Mouse (Mus musculus): ENCODE results near the gene Flnc. TPM values are rescaled to one million over a fixed set of nuclear protein-coding genes. Genes with fewer than 3 reads are reported as not detected.

Gene Flnc
- polyA plus RNA-seq, 2 experiments = 25.1 to 38.1 TPM

DNA sequence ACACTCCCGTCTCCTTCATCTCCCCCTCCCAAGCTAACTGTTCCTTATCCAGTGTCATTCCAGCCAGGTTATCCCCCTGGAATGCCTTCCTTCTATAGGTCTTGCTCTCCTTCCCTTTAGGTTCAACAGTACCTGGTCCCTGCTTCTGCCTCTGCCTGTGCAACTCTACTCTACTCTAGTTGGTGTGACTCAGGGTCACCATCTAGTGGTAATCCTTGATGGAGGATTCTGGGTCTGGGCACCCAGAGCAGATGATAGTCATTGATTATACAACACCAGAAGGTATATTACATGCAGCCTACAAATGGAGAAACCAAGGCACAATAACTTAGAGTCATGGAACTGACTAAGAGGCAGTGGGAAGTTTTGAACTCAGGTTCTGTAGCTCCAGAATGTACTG, 68.5 kb downstream of the Flnc start:
- no peak for TF ChIP-seq POLR2A (IDR thresholded peaks at IDR 0.05; ENCODE audit: borderline replicate concordance, extremely low read depth, insufficient read depth, insufficient read length)
- H3K9me3 ChIP-seq (ENCODE audit: control insufficient read depth, low read length) = no peaks in the 10 kb centered on the region
- H3K36me3 ChIP-seq (ENCODE audit: control insufficient read depth, insufficient read depth, low read length) = peaks cover 25% of the 10 kb centered on the region
- no peak overlapping the region for H3K27ac ChIP-seq (replicated peaks; ENCODE audit: low read depth, low read length)
- H3K4me1 ChIP-seq (ENCODE audit: control insufficient read depth, insufficient read depth, low read length) = peaks cover 5% of the 10 kb centered on the region; the same call in 1 of the 2 replicates
- ATAC-seq (ENCODE audit: low FRiP score, low read depth) = no peak
- no peak overlapping the region for H3K9ac ChIP-seq (ENCODE audit: low read depth, low read length, severe bottlenecking)
- H3K4me3 ChIP-seq (replicated peaks; ENCODE audit: low read length) = no peak overlapping the region
- H3K4me2 ChIP-seq (replicated peaks; ENCODE audit: low read depth, low read length, severe bottlenecking) = no peak overlapping the region
- no peaks in the 10 kb centered on the region for H3K27me3 ChIP-seq (ENCODE audit: control insufficient read depth, insufficient read depth, low read length)
- no peak for DNase-seq (ENCODE audit: low spot score)
- WGBS = 100% methylated on average over 1 of the region's 1 CpGs

DNA sequence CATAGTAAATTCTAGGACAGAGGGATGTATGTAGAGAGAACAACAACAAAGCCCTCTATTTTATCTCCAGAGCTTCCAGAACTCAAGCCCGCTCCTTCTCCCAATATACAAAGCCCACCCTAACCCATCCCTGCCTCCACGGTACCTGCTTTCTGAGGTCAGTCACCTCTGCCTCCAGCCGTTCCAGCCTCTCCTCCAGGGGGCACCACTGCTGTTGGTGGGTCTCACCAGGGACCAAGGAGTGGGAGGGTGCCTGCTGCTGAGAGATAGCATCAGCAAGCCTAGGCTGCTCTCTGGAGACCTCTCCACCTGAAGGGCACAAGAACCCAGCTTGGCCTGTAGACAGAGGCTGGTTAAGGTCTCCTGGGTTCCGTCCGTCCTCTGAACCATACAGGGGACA, 72.4 kb downstream of the Flnc start:
- ATAC-seq (ENCODE audit: low FRiP score, low read depth) (no peak), DNase-seq (ENCODE audit: low spot score) (no peak)
- no peak overlapping the region for H3K4me3 ChIP-seq (replicated peaks; ENCODE audit: low read length)
- H3K27me3 ChIP-seq (ENCODE audit: control insufficient read depth, insufficient read depth, low read length) = no peaks in the 10 kb centered on the region
- no peaks in the 10 kb centered on the region for H3K9me3 ChIP-seq (ENCODE audit: control insufficient read depth, low read length)
- 83% methylated on average over 5 of the region's 5 CpGs for WGBS
- peaks cover 18% of the 10 kb centered on the region for H3K4me1 ChIP-seq (ENCODE audit: control insufficient read depth, insufficient read depth, low read length)
- H3K9ac ChIP-seq (ENCODE audit: low read depth, low read length, severe bottlenecking) = no peak overlapping the region
- peaks cover 5% of the 10 kb centered on the region; the same call in 1 of the 2 replicates for H3K36me3 ChIP-seq (ENCODE audit: control insufficient read depth, insufficient read depth, low read length)
- H3K27ac ChIP-seq (replicated peaks; ENCODE audit: low read depth, low read length) = no peak overlapping the region
- TF ChIP-seq POLR2A (IDR thresholded peaks at IDR 0.05; ENCODE audit: borderline replicate concordance, extremely low read depth, insufficient read depth, insufficient read length) = no peak
- H3K4me2 ChIP-seq (replicated peaks; ENCODE audit: low read depth, low read length, severe bottlenecking) = no peak overlapping the region

DNA sequence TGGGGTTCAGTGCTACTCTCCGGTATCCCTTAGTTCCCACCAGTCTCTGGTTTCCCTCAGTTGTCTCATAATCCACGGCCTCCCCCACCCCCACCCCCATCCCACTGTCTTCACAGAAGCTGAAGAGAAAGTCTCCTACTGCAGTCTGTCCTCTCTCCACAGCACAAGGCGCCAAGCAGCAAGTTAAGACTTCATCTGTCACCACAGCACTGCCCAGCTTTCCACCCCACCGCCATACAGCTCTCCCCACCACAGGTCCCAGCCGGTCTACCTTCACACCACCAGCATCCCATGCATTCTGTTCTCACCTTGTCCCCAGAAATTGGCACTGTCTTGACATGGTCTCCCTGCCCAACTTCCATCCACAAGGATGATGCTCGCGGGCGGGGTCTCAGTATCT, 73.8 kb downstream of the Flnc start:
- no peak for DNase-seq (ENCODE audit: low spot score)
- WGBS = 12% methylated on average over 8 of the region's 8 CpGs
- no peaks in the 10 kb centered on the region for H3K9me3 ChIP-seq (ENCODE audit: control insufficient read depth, low read length)
- H3K4me1 ChIP-seq (ENCODE audit: control insufficient read depth, insufficient read depth, low read length) = peaks cover 18% of the 10 kb centered on the region
- peak overlapping the region; percentile 62 for H3K4me3 ChIP-seq (replicated peaks; ENCODE audit: low read length)
- no peak for TF ChIP-seq POLR2A (IDR thresholded peaks at IDR 0.05; ENCODE audit: borderline replicate concordance, extremely low read depth, insufficient read depth, insufficient read length)
- H3K9ac ChIP-seq (ENCODE audit: low read depth, low read length, severe bottlenecking) = peak overlapping the region; percentile 72
- no peaks in the 10 kb centered on the region for H3K27me3 ChIP-seq (ENCODE audit: control insufficient read depth, insufficient read depth, low read length)
- ATAC-seq (ENCODE audit: low FRiP score, low read depth) = no peak
- H3K36me3 ChIP-seq (ENCODE audit: control insufficient read depth, insufficient read depth, low read length) = 0 out of 2 replicates have a peak, but pooled peaks cover 3% of the 10 kb centered on the region
- H3K27ac ChIP-seq (replicated peaks; ENCODE audit: low read depth, low read length) = no peak overlapping the region
- peak overlapping the region; percentile 58 for H3K4me2 ChIP-seq (replicated peaks; ENCODE audit: low read depth, low read length, severe bottlenecking)

DNA sequence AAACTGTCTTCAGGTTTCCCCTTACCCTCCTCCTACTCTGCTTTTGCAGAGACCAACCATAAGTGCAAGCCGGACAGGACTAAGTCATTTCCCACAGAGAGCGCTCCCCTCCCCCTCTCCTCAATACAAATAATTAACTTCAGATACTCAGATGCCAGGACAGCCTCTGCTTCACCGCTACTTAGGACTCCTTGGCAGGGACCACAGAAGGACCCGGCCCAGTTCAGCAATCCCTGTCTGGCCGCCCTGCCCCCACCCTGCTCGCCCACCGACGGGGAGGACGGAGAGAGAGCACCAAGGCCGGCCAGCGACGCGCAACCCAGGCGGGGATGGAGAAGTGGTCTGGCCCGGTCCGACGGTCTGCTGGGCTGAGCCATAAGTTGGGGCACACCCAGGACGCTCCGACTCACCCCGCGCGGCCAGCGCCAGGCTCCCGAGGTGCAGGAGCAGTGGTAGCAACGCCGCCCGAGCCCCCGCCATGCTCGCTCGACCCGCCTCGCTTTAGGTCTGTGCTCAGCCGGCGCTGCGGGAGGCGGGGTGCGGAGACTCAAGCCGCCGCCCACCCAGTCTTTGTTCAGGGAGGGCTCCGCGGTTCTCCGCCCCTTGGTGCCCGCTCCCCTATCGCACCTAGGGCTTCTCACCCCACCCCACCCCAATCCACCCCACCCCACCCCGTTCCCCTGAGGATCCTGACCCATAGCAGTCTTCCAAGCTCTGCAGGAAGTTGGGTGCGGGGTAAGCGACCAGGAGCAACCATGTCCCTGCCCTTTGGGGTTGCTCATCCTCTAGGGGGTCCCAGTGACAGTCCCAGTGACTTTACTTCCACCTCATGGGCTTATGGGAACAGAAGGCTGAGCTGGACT, 74.6 kb downstream of the Flnc start, which contains the start of gene Kcp:
Gene Kcp, minus strand, starts transcription at position 506 of the 863 bp plus-strand sequence.
- peak within 1 kb of the TSS; percentile 58 for H3K4me2 ChIP-seq (replicated peaks; ENCODE audit: low read depth, low read length, severe bottlenecking)
- H3K27me3 ChIP-seq (ENCODE audit: control insufficient read depth, insufficient read depth, low read length) = no peaks in the 10 kb centered on the region
- under 1% methylated on average over 43 of the region's 47 CpGs for WGBS
- H3K27ac ChIP-seq (replicated peaks; ENCODE audit: low read depth, low read length) = no peak within 1 kb of the TSS
- no peaks in the 10 kb centered on the region for H3K9me3 ChIP-seq (ENCODE audit: control insufficient read depth, low read length)
- H3K4me3 ChIP-seq (replicated peaks; ENCODE audit: low read length) = peak within 1 kb of the TSS; percentile 62
- H3K4me1 ChIP-seq (ENCODE audit: control insufficient read depth, insufficient read depth, low read length) = peaks cover 18% of the 10 kb centered on the region
- ATAC-seq (ENCODE audit: low FRiP score, low read depth) (peak; percentile 72), DNase-seq (ENCODE audit: low spot score) (peak; percentile 44)
- peak within 1 kb of the TSS; percentile 72 for H3K9ac ChIP-seq (ENCODE audit: low read depth, low read length, severe bottlenecking)
- H3K36me3 ChIP-seq (ENCODE audit: control insufficient read depth, insufficient read depth, low read length) = no peaks in the 10 kb centered on the region
- no peak for TF ChIP-seq POLR2A (IDR thresholded peaks at IDR 0.05; ENCODE audit: borderline replicate concordance, extremely low read depth, insufficient read depth, insufficient read length)

DNA sequence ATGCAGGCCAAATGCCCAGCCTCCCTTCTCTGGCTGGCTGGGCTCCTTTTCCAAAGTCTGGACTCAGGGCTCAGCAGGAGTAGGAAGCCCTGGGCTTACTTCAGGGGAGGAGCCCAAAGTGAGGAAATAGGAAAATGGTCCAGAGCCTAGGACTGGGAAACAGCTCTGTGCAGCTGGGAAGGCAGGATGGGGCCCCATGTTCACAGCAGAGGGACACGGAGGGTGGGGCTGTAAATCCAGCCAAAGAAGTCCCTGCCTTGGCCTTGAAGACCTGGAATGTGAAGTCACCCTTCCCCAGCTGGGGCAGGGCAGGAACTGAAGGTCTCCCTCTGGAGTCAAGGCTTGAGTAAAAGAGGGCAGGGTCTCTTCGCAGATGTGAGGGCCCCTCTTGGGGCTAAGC, 76.0 kb downstream of the Flnc start:
- WGBS = 27% methylated on average over 2 of the region's 2 CpGs
- Histone ChIP-seq H3K27me3 (ENCODE audit: control insufficient read depth, insufficient read depth, low read length) (no peaks in the 10 kb centered on the region), H3K9ac (ENCODE audit: low read depth, low read length, severe bottlenecking) (no peak overlapping the region), H3K4me2 (replicated peaks; ENCODE audit: low read depth, low read length, severe bottlenecking) (no peak overlapping the region), H3K4me3 (replicated peaks; ENCODE audit: low read length) (no peak overlapping the region), H3K9me3 (ENCODE audit: control insufficient read depth, low read length) (no peaks in the 10 kb centered on the region), H3K27ac (replicated peaks; ENCODE audit: low read depth, low read length) (no peak overlapping the region), H3K4me1 (ENCODE audit: control insufficient read depth, insufficient read depth, low read length) (peaks cover 27% of the 10 kb centered on the region), H3K36me3 (ENCODE audit: control insufficient read depth, insufficient read depth, low read length) (no peaks in the 10 kb centered on the region)
- DNase-seq (ENCODE audit: low spot score) (no peak), ATAC-seq (ENCODE audit: low FRiP score, low read depth) (no peak)
- TF ChIP-seq POLR2A (IDR thresholded peaks at IDR 0.05; ENCODE audit: borderline replicate concordance, extremely low read depth, insufficient read depth, insufficient read length) = no peak

Small RNAs within 50 kb of the gene (microRNA-seq; reads per million reads assigned to microRNA genes)
- gene Gm26220 = not detected
- not detected for gene Gm44354

Other genes with a start within 250 kb of the Flnc start
- gene Impdh1, start 216.9 kb upstream of the Flnc start, polyA plus RNA-seq (2012; rRNA removed) = 42.1 and 53.1 TPM in 2 replicates
- 46.6 and 49.2 TPM in 2 replicates for gene Impdh1, start 216.9 kb upstream of the Flnc start, polyA plus RNA-seq (2014; fragmentation: Nextera tagmentation; extraction: Ambion mirVana)
- gene Hilpda, start 160.8 kb upstream of the Flnc start, polyA plus RNA-seq (2012; rRNA removed) = 39.7 and 48.1 TPM in 2 replicates
- gene Hilpda, start 160.8 kb upstream of the Flnc start, polyA plus RNA-seq (2014; fragmentation: Nextera tagmentation; extraction: Ambion mirVana) = 48.1 and 53.7 TPM in 2 replicates
- gene Fam71f2, start 153.7 kb upstream of the Flnc start, polyA plus RNA-seq (2012; rRNA removed) = 2.6 and 3.8 TPM in 2 replicates
- 0.57 and 0.70 TPM in 2 replicates for gene Fam71f2, start 153.7 kb upstream of the Flnc start, polyA plus RNA-seq (2014; fragmentation: Nextera tagmentation; extraction: Ambion mirVana)
- gene Fam71f1, start 114.1 kb upstream of the Flnc start, polyA plus RNA-seq (2012; rRNA removed) = 0.10 and 0.27 TPM in 2 replicates
- gene Fam71f1, start 114.1 kb upstream of the Flnc start, polyA plus RNA-seq (2014; fragmentation: Nextera tagmentation; extraction: Ambion mirVana) = 0.23 TPM in 1 of 2 replicates, not detected in the other
- gene Calu, start 85.2 kb upstream of the Flnc start, polyA plus RNA-seq (2012; rRNA removed) = 354 and 382 TPM in 2 replicates
- gene Calu, start 85.2 kb upstream of the Flnc start, polyA plus RNA-seq (2014; fragmentation: Nextera tagmentation; extraction: Ambion mirVana) = 536 and 540 TPM in 2 replicates
- gene Opn1sw, start 44.8 kb upstream of the Flnc start, polyA plus RNA-seq (2012; rRNA removed) = 1.3 and 2.1 TPM in 2 replicates
- gene Opn1sw, start 44.8 kb upstream of the Flnc start, polyA plus RNA-seq (2014; fragmentation: Nextera tagmentation; extraction: Ambion mirVana) = 2.0 and 2.3 TPM in 2 replicates
- gene Ccdc136, start 36.9 kb upstream of the Flnc start, polyA plus RNA-seq (2012; rRNA removed) = 25.3 and 26.0 TPM in 2 replicates
- gene Ccdc136, start 36.9 kb upstream of the Flnc start, polyA plus RNA-seq (2014; fragmentation: Nextera tagmentation; extraction: Ambion mirVana) = 26.2 and 26.8 TPM in 2 replicates
- gene Atp6v1f, start 34.5 kb downstream of the Flnc start, polyA plus RNA-seq (2012; rRNA removed) = 195 and 204 TPM in 2 replicates
- gene Atp6v1f, start 34.5 kb downstream of the Flnc start, polyA plus RNA-seq (2014; fragmentation: Nextera tagmentation; extraction: Ambion mirVana) = 226 and 239 TPM in 2 replicates
- 0.12 TPM in 1 of 2 replicates, not detected in the other for gene Atp6v1fnb, start 38.2 kb downstream of the Flnc start, polyA plus RNA-seq (2012; rRNA removed)
- gene Atp6v1fnb, start 38.2 kb downstream of the Flnc start, polyA plus RNA-seq (2014; fragmentation: Nextera tagmentation; extraction: Ambion mirVana) = 0.35 TPM in 1 of 2 replicates, not detected in the other
- 92.4 and 136 TPM in 2 replicates for gene Kcp, start 74.7 kb downstream of the Flnc start, polyA plus RNA-seq (2012; rRNA removed)
- 27.1 and 36.0 TPM in 2 replicates for gene Kcp, start 74.7 kb downstream of the Flnc start, polyA plus RNA-seq (2014; fragmentation: Nextera tagmentation; extraction: Ambion mirVana)
- gene Irf5, start 93.4 kb downstream of the Flnc start, polyA plus RNA-seq (2012; rRNA removed) = 4.8 and 5.0 TPM in 2 replicates
- gene Irf5, start 93.4 kb downstream of the Flnc start, polyA plus RNA-seq (2014; fragmentation: Nextera tagmentation; extraction: Ambion mirVana) = 3.2 and 4.4 TPM in 2 replicates
- 60.1 and 64.0 TPM in 2 replicates for gene Tnpo3, start 176.6 kb downstream of the Flnc start, polyA plus RNA-seq (2012; rRNA removed)
- gene Tnpo3, start 176.6 kb downstream of the Flnc start, polyA plus RNA-seq (2014; fragmentation: Nextera tagmentation; extraction: Ambion mirVana) = 82.7 and 90.4 TPM in 2 replicates

Data from limb, embryonic 14.5 days (tissue).